Mouse (Mus musculus) ES-Bruce4 (cell line): ENCODE results near the gene Kbtbd4. TPM values are rescaled to one million over a fixed set of nuclear protein-coding genes. Genes with fewer than 3 reads are reported as not detected.

Experiments
- H3K27ac ChIP-seq: 2 replicates; pipeline ENCODE4 v1.5.1; 2012; ENCODE audit warnings: low read length, inconsistent platforms; ENCODE audit not compliant: insufficient read depth
- H3K27me3 ChIP-seq: 2 replicates; pipeline ENCODE4 v1.6.1; 2012; ENCODE audit warnings: mild to moderate bottlenecking, low read length, inconsistent platforms; ENCODE audit not compliant: control insufficient read depth, poor library complexity, insufficient read depth, severe bottlenecking
- H3K36me3 ChIP-seq: 2 replicates; pipeline ENCODE4 v1.6.1; 2012; ENCODE audit warnings: inconsistent platforms, mild to moderate bottlenecking, low read length, moderate library complexity; ENCODE audit not compliant: control insufficient read depth, poor library complexity, insufficient read depth, severe bottlenecking
- H3K4me1 ChIP-seq: one replicate; pipeline ENCODE4 v1.8.1; 2011; ENCODE audit warnings: low read length; ENCODE audit not compliant: control insufficient read depth, insufficient read depth
- H3K4me3 ChIP-seq: 2 replicates; pipeline ENCODE4 v1.5.1; 2011; ENCODE audit warnings: low read depth, mild to moderate bottlenecking, low read length
- H3K9ac ChIP-seq: 2 replicates; pipeline ENCODE4 v1.6.1; 2012; ENCODE audit warnings: low read depth, mild to moderate bottlenecking, inconsistent platforms; ENCODE audit not compliant: poor library complexity, severe bottlenecking
- H3K9me3 ChIP-seq: replicated peaks from 2 replicates; pipeline ENCODE4 v1.6.1; 2012; ENCODE audit warnings: mild to moderate bottlenecking, low read length, inconsistent platforms; ENCODE audit not compliant: control insufficient read depth, poor library complexity, insufficient read depth, severe bottlenecking
- CTCF ChIP-seq: IDR thresholded peaks from one replicate; pipeline ENCODE4 v1.8.1; 2011; ENCODE audit warnings: low read depth, low read length
- EP300 ChIP-seq: IDR thresholded peaks from 2 replicates; pipeline ENCODE4 v1.6.1; 2011; ENCODE audit warnings: low read depth, low read length; ENCODE audit not compliant: insufficient read depth
- POLR2A ChIP-seq: IDR thresholded peaks from one replicate; pipeline ENCODE4 v1.8.1; 2011; ENCODE audit warnings: low read length; ENCODE audit not compliant: insufficient read depth
- polyA plus RNA-seq: library from polyadenylated mRNA; stranded (reverse); fragments of >200 nt; gene quantifications from 2 replicates; pipeline ENCODE4 v1.2.4, GENCODE M21; 2011; ENCODE audit warnings: low read depth; ENCODE audit not compliant: missing spikeins, insufficient read depth, insufficient read length

Kbtbd4 gene
- polyA plus RNA-seq, 1 experiment = 24.0 TPM

DNA sequence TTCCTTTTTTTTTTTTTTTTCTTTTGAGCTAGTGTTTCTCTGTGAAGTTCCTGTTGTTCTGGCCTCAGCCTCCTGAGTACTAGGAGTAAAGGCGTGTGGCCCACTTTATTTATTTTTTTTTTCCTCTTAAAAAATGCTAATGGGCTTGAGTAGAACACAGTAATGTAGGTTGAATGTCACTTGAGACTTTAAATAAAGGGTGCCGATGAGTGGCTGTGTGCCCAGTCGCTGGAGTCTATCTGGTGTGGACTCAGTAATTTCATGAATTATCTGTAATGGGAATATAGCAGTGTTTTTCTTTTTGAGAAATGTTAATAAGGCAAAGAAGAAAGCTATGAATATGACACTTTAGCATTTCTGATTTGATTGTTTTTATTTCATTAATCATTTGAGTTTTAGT lies 48.9 kb downstream of the Kbtbd4 start:
- Histone ChIP-seq H3K27ac (no peak overlapping the region), H3K9me3 (no peaks in the 10 kb centered on the region), H3K4me1 (no peaks in the 10 kb centered on the region), H3K27me3 (no peaks in the 10 kb centered on the region), H3K36me3 (peaks cover 5% of the 10 kb centered on the region), H3K4me3 (no peak overlapping the region), H3K9ac (no peak overlapping the region)
- TF ChIP-seq POLR2A (no peak), CTCF (no peak), EP300 (no peak)

DNA sequence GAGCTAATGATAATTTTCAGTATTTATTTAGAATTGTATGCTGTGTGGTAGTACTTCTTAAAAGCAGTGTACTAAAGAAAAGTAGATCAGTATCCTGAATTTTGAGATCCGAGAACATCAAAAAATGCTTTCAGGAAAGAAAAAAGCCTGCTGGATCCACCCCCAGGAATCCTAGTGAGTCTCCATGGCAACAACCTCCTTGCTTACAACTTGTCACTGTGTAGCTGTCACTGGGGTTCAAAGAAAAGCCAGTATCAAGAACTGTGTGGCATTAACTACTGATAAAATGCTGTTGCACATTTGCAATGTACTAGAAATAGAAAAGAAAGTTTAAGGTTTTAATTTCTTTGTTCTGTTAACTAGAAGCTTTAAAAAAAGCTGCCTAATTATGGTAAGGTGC lies 51.5 kb downstream of the Kbtbd4 start:
- Histone ChIP-seq H3K36me3 (peaks cover 2% of the 10 kb centered on the region), H3K4me3 (no peak overlapping the region), H3K27ac (no peak overlapping the region), H3K9me3 (no peaks in the 10 kb centered on the region), H3K4me1 (no peaks in the 10 kb centered on the region), H3K27me3 (no peaks in the 10 kb centered on the region), H3K9ac (no peak overlapping the region)
- TF ChIP-seq CTCF (no peak), POLR2A (no peak)

DNA sequence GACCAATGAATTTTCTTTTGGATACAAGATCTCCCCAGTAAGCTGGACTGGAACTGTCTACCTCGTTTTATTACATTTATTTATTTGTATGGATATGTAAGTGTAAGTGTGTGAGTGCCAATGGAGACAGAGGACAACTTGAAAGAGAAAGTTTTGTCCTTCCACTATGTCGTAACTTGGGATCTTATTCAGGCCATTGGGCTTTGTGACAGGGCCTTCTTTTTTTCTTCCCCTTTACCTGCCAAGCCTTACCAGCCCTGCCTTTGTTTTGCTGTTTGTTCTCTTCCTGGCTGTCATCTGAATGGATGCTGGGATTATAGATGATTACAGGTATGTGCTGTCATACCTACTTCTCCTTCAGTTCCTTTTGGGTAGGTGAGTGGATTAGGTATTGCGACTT lies 54.3 kb downstream of the Kbtbd4 start:
- TF ChIP-seq EP300 = no peak
- TF ChIP-seq CTCF = no peak
- no peak for TF ChIP-seq POLR2A

DNA sequence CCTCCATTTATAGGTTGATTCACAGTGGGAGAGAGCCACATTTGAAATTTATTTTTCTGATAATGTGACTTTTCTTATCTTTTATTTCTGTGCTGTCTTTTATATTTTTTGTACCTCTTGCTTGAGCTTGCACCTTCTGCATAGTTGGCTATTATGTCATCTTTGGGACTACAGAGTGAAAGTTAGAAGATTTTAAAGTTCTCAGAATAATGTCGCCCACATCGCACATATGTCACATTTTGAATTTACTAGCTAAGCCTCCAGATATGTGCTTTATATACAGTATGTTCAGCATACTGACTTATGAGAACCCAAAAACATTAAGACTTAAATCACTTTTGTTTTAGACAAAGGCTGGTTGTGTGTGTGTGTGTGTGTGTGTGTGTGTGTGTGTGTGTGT lies 55.5 kb downstream of the Kbtbd4 start:
- H3K27me3 ChIP-seq = no peaks in the 10 kb centered on the region
- no peaks in the 10 kb centered on the region for H3K4me1 ChIP-seq
- H3K9me3 ChIP-seq = no peaks in the 10 kb centered on the region
- H3K27ac ChIP-seq = no peak overlapping the region
- H3K4me3 ChIP-seq = no peak overlapping the region
- no peaks in the 10 kb centered on the region for H3K36me3 ChIP-seq
- no peak overlapping the region for H3K9ac ChIP-seq
- TF ChIP-seq CTCF (no peak), EP300 (no peak), POLR2A (no peak)

More for the DNA sequence above, 54.3 kb downstream of the Kbtbd4 start:
- Histone ChIP-seq H3K9ac (no peak overlapping the region), H3K36me3 (no peaks in the 10 kb centered on the region), H3K4me1 (no peaks in the 10 kb centered on the region), H3K9me3 (no peaks in the 10 kb centered on the region), H3K27ac (no peak overlapping the region), H3K4me3 (no peak overlapping the region), H3K27me3 (no peaks in the 10 kb centered on the region)

Other genes with a start within 250 kb of the Kbtbd4 start
- gene Nup160, start 227.5 kb upstream of the Kbtbd4 start, polyA plus RNA-seq = 133 TPM in 2 replicates
- 144 and 146 TPM in 2 replicates for gene Fnbp4, start 159.4 kb upstream of the Kbtbd4 start, polyA plus RNA-seq
- gene Agbl2, start 122.0 kb upstream of the Kbtbd4 start, polyA plus RNA-seq = 2.2 and 3.3 TPM in 2 replicates
- 263 and 277 TPM in 2 replicates for gene Mtch2, start 57.6 kb upstream of the Kbtbd4 start, polyA plus RNA-seq
- gene C1qtnf4, start 18.9 kb upstream of the Kbtbd4 start, polyA plus RNA-seq = 0.94 and 2.1 TPM in 2 replicates
- 86.9 and 90.1 TPM in 2 replicates for gene Ndufs3, start 87 bp downstream of the Kbtbd4 start, polyA plus RNA-seq
- gene Celf1, start 35.6 kb downstream of the Kbtbd4 start, polyA plus RNA-seq = 182 and 183 TPM in 2 replicates
- 0.42 TPM in 1 of 2 replicates, not detected in the other for gene Rapsn, start 130.9 kb downstream of the Kbtbd4 start, polyA plus RNA-seq
- gene Psmc3, start 149.3 kb downstream of the Kbtbd4 start, polyA plus RNA-seq = 183 and 203 TPM in 2 replicates
- gene Slc39a13, start 165.7 kb downstream of the Kbtbd4 start, polyA plus RNA-seq = 9.2 and 14.1 TPM in 2 replicates
- gene Spi1, start 177.7 kb downstream of the Kbtbd4 start, polyA plus RNA-seq = not detected in 2 replicates
- gene Mybpc3, start 213.4 kb downstream of the Kbtbd4 start, polyA plus RNA-seq = not detected in 2 replicates